Mouse (Mus musculus) spleen, adult 2 months (tissue): ENCODE results near the gene Olfr71. TPM values are rescaled to one million over a fixed set of nuclear protein-coding genes. Genes with fewer than 3 reads are reported as not detected.

Experiments
- DNase-seq, 2 experiments: peaks; one replicate each; pipeline versions ENCODE4 v3.0.0 to v3.0.0-alpha.2; 2012 to 2021; ENCODE audit warnings: low spot score in 2 of 2, low read depth in 1 of 2
- H3K27ac ChIP-seq: fragments of 200-500 bp; 2 replicates; pipeline ENCODE4 v1.5.1; 2012; ENCODE audit warnings: low read length, inconsistent platforms; ENCODE audit not compliant: insufficient read depth
- H3K27me3 ChIP-seq: fragments of 200-500 bp; 2 replicates; pipeline ENCODE4 v1.6.1; 2012; ENCODE audit warnings: mild to moderate bottlenecking, moderate library complexity, low read length, inconsistent platforms; ENCODE audit not compliant: control insufficient read depth, insufficient read depth
- H3K36me3 ChIP-seq: fragments of 200-500 bp; 2 replicates; pipeline ENCODE4 v1.6.1; 2012; ENCODE audit warnings: mild to moderate bottlenecking, low read length, inconsistent platforms; ENCODE audit not compliant: control insufficient read depth, insufficient read depth
- H3K4me1 ChIP-seq: fragments of 200-500 bp; 2 replicates; pipeline ENCODE4 v1.6.1; 2011; ENCODE audit warnings: inconsistent platforms; ENCODE audit not compliant: control insufficient read depth, insufficient read depth, insufficient read length
- H3K4me3 ChIP-seq: fragments of 200-500 bp; 2 replicates; pipeline ENCODE4 v1.5.1; 2011; ENCODE audit warnings: mild to moderate bottlenecking, inconsistent platforms; ENCODE audit not compliant: insufficient read depth, insufficient read length; ENCODE audit errors: extremely low read depth
- CTCF ChIP-seq: fragments of 200-500 bp; IDR thresholded peaks from 2 replicates; pipeline ENCODE4 v1.5.1; 2011; ENCODE audit warnings: mild to moderate bottlenecking, inconsistent platforms; ENCODE audit not compliant: insufficient read depth, insufficient read length, insufficient replicate concordance; ENCODE audit errors: extremely low read depth
- POLR2A ChIP-seq: fragments of 200-500 bp; IDR thresholded peaks from 2 replicates; pipeline ENCODE4 v1.6.1; 2011; ENCODE audit warnings: low read depth, low read length, inconsistent platforms
- WGBS: fragments of 180-500 bp; shearing (Covaris S2); methylation state at CpG from one replicate; pipeline ENCODE4 v1.1.7; 2018; 5-methylcytosine and 5-hydroxymethylcytosine counted together
- polyA plus RNA-seq: library from polyadenylated mRNA; depleted of rRNA; stranded (reverse); fragments of >200 nt; gene quantifications from 2 replicates; pipeline ENCODE4 v1.2.3, GENCODE M21; 2012

Gene Olfr71
- polyA plus RNA-seq, 1 experiment: not detected

DNA sequence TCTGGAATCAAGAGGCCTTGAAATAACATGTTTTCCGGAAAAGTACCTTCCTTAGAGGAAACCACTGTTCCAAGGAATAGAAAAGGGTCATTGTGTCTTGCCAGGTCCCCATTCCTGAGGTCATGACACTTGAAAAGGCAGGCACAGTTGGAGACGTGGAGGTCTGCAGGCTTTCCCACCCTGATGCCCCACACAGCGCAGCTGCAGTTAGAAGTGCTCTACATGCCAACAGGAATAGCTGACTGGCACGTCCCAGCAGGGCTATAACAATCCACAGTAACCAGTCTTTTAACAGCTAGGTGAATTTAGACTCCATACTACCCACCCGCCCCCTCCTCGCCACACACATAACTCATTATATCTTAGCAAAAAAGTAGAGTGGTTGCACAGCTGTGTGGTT is 27.1 kb upstream of the Olfr71 start:
- H3K4me1 ChIP-seq: no peaks in the 10 kb centered on the region; the same call in 1 of the 2 replicates
- no peak overlapping the region for H3K27ac ChIP-seq
- 83% methylated on average over 6 of the region's 6 CpGs for WGBS
- TF ChIP-seq POLR2A: no peak
- DNase-seq: no peak
- no peaks in the 10 kb centered on the region for H3K27me3 ChIP-seq
- H3K36me3 ChIP-seq: no peaks in the 10 kb centered on the region
- no peak overlapping the region for H3K4me3 ChIP-seq

DNA sequence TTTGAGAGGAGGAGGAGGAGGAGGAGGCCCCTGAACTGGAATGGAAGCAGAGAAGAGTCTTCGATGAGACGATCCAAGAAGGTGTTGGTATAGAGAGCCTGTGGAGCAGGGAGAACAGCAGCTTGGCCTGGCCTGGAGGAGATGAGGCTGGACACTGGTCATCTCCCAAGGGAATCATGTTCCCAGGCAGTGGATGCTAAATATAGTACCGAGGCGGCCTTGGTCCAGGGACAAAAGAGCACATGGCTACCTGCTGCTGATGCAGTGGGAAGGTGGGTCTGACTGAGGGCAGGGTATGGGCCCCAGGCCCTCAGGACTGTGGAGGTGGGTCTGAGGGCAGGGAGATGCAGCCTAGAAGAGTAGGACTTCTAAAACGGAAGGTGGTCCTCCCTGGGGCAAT is 23.1 kb upstream of the Olfr71 start:
- Histone ChIP-seq H3K27me3 (no peaks in the 10 kb centered on the region), H3K4me1 (no peaks in the 10 kb centered on the region), H3K4me3 (no peak overlapping the region), H3K27ac (no peak overlapping the region), H3K36me3 (no peaks in the 10 kb centered on the region)
- WGBS: 93% methylated on average over 5 of the region's 5 CpGs
- no peak for TF ChIP-seq CTCF
- no peak for TF ChIP-seq POLR2A
- DNase-seq: no peak

DNA sequence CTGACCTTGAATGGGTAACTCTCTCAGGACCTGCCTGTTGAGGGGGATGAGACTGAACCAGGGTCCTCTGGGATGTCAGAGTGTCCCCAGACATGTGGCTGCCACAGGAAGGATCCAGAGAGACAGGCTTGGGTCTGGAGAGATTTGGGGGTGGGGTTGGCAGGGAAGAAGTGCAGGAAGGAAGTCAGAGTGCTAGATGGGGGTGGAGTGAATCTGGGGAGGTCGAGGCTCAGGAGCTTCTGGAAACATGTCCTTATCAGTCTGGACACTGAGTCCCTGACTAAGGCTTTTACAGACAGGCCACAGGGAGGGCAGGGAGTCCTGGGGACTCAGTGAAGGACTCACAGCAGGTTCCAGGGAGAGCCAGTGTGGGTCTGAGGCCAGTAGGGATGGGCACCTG is 22.1 kb upstream of the Olfr71 start:
- WGBS: 4% methylated on average over 1 of the region's 1 CpGs
- H3K4me3 ChIP-seq: no peak overlapping the region
- DNase-seq: no peak
- no peaks in the 10 kb centered on the region for H3K36me3 ChIP-seq
- H3K4me1 ChIP-seq: no peaks in the 10 kb centered on the region
- no peaks in the 10 kb centered on the region for H3K27me3 ChIP-seq
- TF ChIP-seq CTCF (no peak), POLR2A (no peak)
- H3K27ac ChIP-seq: no peak overlapping the region

DNA sequence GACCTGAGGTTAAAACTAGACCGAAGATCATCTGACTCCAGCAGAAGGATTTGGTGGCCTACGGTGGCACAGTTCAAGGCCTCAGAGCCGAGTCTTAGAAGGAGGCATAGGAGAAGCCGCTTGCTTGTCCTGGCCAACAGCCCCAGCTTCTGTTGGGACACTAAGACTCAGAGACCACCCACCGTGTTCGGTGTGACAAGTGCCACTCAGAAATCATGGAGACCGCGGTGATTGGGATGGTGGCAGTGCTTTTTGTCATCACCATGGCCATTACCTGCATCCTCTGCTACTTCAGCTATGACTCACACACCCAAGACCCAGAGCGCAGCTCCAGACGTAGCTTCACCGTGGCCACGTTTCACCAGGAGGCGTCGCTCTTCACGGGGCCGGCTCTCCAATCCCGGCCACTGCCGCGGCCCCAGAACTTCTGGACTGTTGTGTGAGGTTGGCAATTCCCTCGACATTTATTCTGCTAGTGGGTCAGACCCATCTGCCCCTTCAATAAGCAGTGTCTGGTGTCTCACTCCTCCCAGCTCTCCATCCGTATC is 20.8 kb upstream of the Olfr71 start:
- WGBS: 81% methylated on average over 21 of the region's 21 CpGs
- TF ChIP-seq CTCF (no peak), POLR2A (no peak)
- DNase-seq: no peak

DNA sequence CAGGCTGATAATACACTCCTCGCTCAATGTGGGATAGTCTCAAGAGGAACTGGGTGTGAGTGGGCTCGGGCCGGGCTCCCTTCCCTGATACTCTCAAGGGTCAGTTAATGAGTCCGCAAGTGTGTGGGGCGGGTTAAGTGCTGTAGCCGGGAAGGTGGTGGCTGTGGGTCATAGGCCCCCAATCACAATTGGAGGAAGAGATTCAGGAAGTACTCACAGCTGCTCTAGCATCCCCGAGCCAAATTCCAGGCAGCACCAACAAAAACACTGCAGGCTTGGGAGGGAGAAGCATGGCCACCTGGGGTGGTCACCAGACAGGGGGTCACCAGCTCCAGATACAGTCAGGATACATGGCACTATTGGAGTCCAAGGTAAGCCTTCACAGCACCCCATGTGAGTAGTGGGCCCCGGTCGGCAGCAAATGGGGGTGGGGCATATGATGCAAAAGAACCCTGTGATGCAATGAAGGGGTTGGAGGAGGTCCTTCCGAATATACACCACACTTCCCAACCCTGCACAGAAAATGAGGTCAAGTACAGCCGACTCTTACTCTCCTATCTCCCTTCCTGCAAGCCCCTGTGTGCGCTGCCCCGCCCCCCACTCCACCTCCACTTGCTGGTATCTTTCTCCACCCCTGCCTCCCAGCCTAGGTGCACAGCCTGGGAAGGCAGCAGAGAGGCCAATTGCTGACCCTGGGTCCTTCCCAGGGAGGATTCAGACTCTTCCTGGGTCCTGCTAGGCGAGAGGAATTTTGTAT is 19.9 kb upstream of the Olfr71 start, which contains the start of gene Spaar:
Gene Spaar, plus strand, starts transcription at position 241 of the 757 bp plus-strand sequence.
- WGBS: 51% methylated on average over 14 of the region's 14 CpGs
- Histone ChIP-seq H3K27me3 (no peaks in the 10 kb centered on the region), H3K27ac (peak within 1 kb of the TSS; percentile 60), H3K36me3 (no peaks in the 10 kb centered on the region), H3K4me1 (no peaks in the 10 kb centered on the region), H3K4me3 (no peak within 1 kb of the TSS)
- TF ChIP-seq CTCF: no peak
- no peak for DNase-seq

More for the DNA sequence above, 20.8 kb upstream of the Olfr71 start:
- H3K27ac ChIP-seq: no peak overlapping the region
- H3K4me1 ChIP-seq: no peaks in the 10 kb centered on the region
- H3K4me3 ChIP-seq: no peak overlapping the region
- H3K27me3 ChIP-seq: no peaks in the 10 kb centered on the region
- H3K36me3 ChIP-seq: no peaks in the 10 kb centered on the region

GRCm38 (mm10) chr4:43729126-43729525 is 19.1 kb upstream of the Olfr71 start:
- Histone ChIP-seq H3K4me1 (no peaks in the 10 kb centered on the region), H3K36me3 (no peaks in the 10 kb centered on the region), H3K4me3 (no peak overlapping the region), H3K27me3 (no peaks in the 10 kb centered on the region), H3K27ac (peak overlapping the region; percentile 60)
- WGBS: 64% methylated on average over 3 of the region's 3 CpGs
- DNase-seq: no peak
- TF ChIP-seq POLR2A: no peak
- no peak for TF ChIP-seq CTCF

DNA sequence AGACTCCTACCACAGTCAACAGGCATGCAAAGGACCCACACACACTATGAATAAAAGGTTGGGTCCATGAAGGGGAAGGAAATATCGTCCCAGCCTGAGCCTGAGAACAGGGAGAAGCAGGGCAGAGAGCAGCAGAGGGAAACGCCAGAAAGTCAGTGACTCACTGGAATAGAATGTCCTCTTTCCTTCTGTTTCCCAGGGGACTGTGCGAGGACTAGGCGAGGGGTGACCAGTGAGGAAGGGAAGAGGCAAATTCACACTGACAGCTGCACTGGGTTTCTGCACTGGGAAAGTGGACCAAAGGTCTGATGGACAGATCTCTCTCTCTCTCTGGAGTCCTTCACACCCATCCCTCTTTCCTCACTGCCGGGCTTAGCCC is 18.5 kb upstream of the Olfr71 start:
- H3K4me1 ChIP-seq: no peaks in the 10 kb centered on the region
- H3K27me3 ChIP-seq: no peaks in the 10 kb centered on the region
- H3K36me3 ChIP-seq: no peaks in the 10 kb centered on the region
- H3K27ac ChIP-seq: peak overlapping the region; percentile 61
- H3K4me3 ChIP-seq: no peak overlapping the region
- WGBS: 48% methylated on average over 5 of the region's 5 CpGs
- TF ChIP-seq POLR2A (no peak), CTCF (no peak)
- no peak for DNase-seq
